Mouse (Mus musculus): ENCODE results near the gene Rassf3. TPM values are rescaled to one million over a fixed set of nuclear protein-coding genes. Genes with fewer than 3 reads are reported as not detected.

Gene Rassf3
- 100 to 1,000 TPM; 120 to 125 TPM for total RNA-seq (2021)
- long read RNA-seq, experiment 1, transcript Rassf3-201 (5 exons, 3,522 nt) = major isoform, 209 of 233 reads
- long read RNA-seq, experiment 1, partial matches to known transcripts = 1 of 233 reads
- long read RNA-seq, experiment 1, other reads (novel, unspliced or antisense) = 23 of 233 reads
- long read RNA-seq, experiment 2, transcript Rassf3-201 (5 exons, 3,522 nt) = major isoform, 203 of 230 reads
- long read RNA-seq, experiment 2, partial matches to known transcripts = 3 of 230 reads
- long read RNA-seq, experiment 2, other reads (novel, unspliced or antisense) = 24 of 230 reads

DNA sequence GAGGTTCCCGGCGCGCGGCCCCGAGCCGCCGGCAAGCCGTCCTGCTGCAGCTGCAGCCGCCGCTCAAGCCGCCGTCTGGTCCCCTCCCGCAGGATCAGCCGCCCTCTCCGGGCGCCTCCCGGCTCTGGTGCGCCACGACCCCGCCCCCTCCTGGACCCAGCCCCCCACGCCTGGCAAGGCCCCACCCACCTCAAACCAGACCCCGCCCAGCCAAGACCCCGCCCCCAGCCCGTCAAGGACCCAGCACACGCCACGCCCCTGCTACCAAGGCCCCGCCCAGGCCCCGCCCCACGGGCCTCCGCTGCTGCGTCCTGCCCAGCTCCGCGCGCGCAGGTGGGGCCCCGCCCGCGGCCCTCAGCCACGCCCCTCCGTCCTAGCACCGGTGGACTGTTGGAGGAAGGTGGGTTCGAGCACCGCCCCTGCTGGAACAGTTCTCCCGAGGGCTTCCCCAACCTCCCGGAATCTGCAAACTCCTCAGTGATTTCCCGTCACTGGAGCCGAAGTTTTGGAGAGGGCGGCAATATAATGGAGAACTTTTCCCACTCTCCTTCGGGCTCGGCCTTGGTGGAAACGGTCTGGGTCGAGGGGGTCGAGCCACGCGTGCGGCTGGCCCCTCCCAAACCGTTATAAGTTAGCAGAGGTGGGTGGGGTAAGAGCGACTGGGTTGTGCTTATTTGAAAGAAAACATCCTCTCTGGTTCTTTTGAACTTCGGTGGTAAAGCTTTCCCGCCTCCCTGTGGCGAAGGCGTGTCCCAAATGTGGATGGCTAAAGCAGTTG lies at the start of gene Rassf3:
TSS of gene Rassf3 (minus strand) at position 158 of the 778 bp plus-strand sequence.
- intact Hi-C loops (cut with DNase I) = loop anchor here (2.0 to 5.0 kb wide), 2 partner anchors 36 to 68 kb away; no protein-coding TSS in a partner anchor
- DNase-seq = peak; percentile 97

GRCm38 (mm10) chr10:121520923-121521585 lies 44.9 kb upstream of the Rassf3 start:
- intact Hi-C loops (cut with DNase I) = no loop called here
- DNase-seq = no peak

- intact Hi-C loops (cut with DNase I) = no loop called here
- no peak for DNase-seq
Measured at GRCm38 (mm10) chr10:121519710-121520109, 43.6 kb upstream of the Rassf3 start.

DNA sequence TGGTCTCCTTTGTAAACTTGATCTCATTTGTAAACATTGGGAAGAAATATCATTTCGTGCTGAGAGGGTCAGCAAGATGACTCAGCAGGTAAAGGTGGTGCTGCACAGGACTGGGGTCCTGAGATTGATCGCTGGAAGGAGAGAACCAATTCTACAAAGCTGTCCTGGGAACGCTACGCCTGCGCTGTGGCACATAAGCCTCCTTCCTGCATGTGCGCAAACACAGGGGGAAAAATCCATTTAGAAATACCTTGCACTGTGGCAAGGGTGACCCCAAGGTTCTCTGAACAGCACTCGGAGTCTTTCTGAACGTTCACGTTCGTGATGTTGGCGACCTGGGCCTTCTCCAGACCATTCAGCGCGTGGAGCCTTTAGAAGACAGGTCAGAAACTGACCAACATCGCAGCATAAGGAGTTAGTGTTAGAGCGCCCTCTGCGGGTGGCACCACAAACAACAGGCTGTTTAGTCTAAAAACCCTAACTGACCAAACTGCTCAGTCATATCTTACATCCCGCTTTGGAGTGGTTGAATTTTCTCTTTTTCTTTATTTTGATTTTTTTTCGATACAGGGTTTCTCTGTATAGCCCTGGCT lies 40.0 kb upstream of the Rassf3 start:
- intact Hi-C loops (cut with DNase I) = loop anchor here (1.0 kb wide), 1 partner anchor 107 kb away; no protein-coding TSS in a partner anchor
- peak; percentile 85 to 92 for DNase-seq

DNA sequence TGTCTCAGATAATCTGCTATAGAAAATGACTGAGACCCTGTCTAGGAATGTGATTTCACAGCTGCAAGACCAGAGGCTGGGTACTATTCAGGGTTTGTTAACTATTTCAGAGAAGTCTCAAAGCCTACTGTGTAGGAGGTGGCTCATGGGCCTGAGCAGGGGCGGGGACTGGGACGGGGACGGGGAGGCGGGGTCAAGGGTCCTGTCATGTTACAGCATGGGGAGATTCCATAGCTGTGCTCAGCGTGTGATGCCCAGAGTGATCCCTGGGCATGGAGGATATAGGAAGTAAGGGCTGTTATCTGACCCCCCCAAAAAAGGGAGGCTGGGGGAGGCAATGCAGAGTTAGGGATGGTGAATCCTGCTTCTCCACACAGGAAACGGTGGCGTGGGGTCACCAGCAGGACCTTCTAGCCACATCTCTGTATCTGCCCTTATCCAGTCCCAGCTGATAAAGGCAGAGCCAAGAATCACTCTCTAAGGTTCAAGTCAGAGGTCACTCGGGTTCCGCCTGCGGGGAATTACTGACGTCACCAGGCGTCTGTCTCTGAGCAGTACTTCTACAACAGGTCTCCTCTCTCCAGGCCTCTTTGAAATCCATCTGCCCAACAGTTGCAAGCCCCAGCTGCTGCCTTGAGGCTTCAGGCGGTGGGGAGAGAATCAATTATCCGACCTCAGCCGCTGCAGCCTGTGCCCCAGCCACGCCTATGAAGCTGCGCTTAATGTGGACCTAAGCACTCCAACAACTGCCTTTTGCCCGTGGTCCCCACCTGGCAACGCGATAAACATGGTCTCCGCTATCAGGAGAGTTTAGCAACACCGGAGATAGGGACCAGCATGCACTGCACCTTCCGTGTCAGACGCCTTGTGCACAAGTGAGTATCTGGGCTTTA lies 33.9 kb upstream of the Rassf3 start:
- peak in 1 of 2 experiments; percentile 14 for DNase-seq
- intact Hi-C loops (cut with DNase I) = loop anchor here (5.0 kb wide), 1 partner anchor 33 kb away; the partner anchor contains the start of gene Rassf3

- no peak for DNase-seq
- intact Hi-C loops (cut with DNase I) = no loop called here
Measured at GRCm38 (mm10) chr10:121507755-121508544, 31.8 kb upstream of the Rassf3 start.

DNA sequence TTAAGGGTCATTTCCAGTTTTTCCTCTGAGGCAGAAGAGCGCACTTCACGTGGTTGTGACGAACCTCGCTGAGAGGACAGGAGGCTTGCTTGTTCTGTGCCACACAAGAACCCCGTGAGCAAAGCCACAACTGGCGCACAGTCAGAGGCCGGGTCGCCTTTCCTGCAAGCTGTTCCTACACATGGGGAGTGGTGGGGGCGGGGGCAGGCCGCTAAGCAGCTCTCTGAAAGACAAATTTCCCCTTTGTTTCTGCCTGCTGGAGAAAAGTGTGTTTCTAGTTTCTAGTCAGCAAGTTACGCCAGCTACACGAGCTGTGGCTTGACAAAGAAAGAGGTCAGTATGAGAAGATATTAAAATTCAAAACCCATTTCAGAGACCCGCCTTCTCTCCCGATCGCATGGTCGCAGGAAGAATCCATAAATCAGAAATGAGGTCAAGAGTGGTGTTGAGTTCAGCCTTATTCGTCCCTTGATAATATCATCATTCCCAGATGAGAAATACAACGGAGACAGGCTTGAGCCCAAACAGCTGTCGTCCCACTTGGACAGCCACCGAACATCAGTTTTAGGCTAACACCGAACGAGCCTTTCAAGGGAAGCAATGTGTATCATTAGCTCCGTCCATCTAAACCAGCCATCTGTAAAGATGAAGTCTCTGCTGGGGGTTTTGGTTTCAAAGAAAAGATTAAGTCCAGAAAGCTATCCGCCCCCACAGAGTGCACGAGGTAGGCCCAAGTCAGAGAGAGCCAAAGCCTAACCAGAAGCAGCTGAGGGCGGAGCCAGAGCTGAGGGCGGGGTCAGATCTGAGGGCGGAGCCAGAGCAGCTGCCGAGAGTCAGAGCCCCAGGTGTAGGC lies 30.8 kb upstream of the Rassf3 start:
- DNase-seq = peak; percentile 52 to 64
- intact Hi-C loops (cut with DNase I) = no loop called here

DNA sequence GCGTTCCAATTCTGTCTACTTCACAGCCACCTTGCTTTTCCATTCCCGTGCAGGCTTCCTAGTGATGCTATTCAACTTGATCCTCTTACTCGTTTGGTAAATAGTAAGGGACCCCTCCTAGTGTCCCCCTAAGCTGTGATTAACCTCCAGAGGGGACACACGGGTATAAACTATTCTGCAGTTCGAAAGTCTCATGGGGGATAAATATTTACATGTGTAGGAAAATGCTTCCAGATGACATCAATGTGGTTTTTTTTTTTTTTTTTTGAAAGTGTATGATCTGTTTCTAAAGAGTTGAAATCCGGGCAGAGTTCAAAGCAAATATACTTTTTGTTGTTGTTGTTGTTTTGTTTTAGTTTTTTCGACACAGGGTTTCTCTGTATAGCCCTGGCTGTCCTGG lies 29.8 kb upstream of the Rassf3 start:
- intact Hi-C loops (cut with DNase I) = no loop called here
- no peak for DNase-seq

- intact Hi-C loops (cut with DNase I) = no loop called here
Measured at GRCm38 (mm10) chr10:121504973-121505911, 29.1 kb upstream of the Rassf3 start.

GRCm38 (mm10) chr10:121501160-121501559 lies 25.0 kb upstream of the Rassf3 start:
- DNase-seq = no peak
- intact Hi-C loops (cut with DNase I) = no loop called here

More at GRCm38 (mm10) chr10:121504973-121505911, 29.1 kb upstream of the Rassf3 start:
- DNase-seq = peak; percentile 63 to 75

GRCm38 (mm10) chr10:121500034-121500433 lies 23.9 kb upstream of the Rassf3 start:
- DNase-seq = no peak
- intact Hi-C loops (cut with DNase I) = no loop called here

- DNase-seq = no peak
- intact Hi-C loops (cut with DNase I) = no loop called here
Measured at GRCm38 (mm10) chr10:121499063-121499462, 22.9 kb upstream of the Rassf3 start.

DNA sequence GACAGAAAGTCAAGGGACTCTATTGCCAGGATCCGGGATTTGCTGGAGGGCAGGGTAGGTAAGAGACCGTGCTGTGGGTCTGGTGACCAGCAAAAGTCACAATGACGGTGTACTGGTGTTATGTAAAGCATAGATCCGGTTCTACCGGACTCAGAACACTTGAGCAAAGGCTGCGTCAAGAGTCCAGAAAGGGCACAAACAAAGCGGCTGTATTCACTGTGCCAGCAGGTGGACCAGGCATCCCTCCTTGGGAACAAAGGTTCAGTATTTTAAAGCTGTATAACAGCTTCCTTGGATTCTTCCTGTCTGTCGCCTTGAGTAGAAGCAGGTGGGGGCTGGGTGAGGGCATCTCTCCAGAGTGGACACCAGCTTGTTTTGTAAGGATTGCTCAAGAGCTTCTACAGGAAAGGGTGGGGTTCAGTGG lies 22.3 kb upstream of the Rassf3 start:
- DNase-seq = peak in 1 of 2 experiments; percentile 52
- intact Hi-C loops (cut with DNase I) = no loop called here

DNA sequence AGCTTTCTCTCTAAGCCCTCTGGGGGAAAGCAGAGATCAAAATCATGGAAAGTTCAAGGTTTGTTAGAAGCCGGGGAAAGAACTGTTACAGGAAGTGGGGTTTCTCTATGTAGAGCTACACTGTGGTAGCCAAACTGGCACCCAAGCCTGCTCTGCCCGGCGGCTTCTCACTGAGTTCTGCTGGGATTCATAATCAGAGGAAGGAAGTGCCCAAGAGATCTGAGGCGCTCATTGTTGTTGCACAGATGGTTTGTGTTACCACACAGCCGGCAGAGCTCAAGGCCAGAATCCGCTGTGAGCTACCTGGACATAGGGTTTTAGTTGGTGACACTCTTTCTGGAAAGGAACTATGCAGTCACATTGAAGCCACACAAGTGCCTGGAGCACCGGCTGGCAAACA lies 21.8 kb upstream of the Rassf3 start:
- intact Hi-C loops (cut with DNase I) = no loop called here

GRCm38 (mm10) chr10:121496616-121497015 lies 20.5 kb upstream of the Rassf3 start:
- intact Hi-C loops (cut with DNase I) = no loop called here
- DNase-seq = no peak

More for the DNA sequence above, 21.8 kb upstream of the Rassf3 start:
- DNase-seq = no peak

GRCm38 (mm10) chr10:121494163-121494425 lies 17.9 kb upstream of the Rassf3 start:
- DNase-seq = no peak
- intact Hi-C loops (cut with DNase I) = no loop called here
